Mouse (Mus musculus) olfactory bulb, adult 2 months (tissue): ENCODE measurements around the gene Qdpr. TPM values are rescaled to one million over a fixed set of nuclear protein-coding genes. Genes with fewer than 3 reads are reported as not detected.

Experiments used
- H3K27ac ChIP-seq: fragments of 200-500 bp; 2 replicates; pipeline ENCODE4 v1.5.1; 2012; ENCODE audit warnings: low read depth, low read length; ENCODE audit not compliant: insufficient read depth
- H3K4me1 ChIP-seq: fragments of 200-500 bp; 2 replicates; pipeline ENCODE4 v1.6.1; 2012; ENCODE audit warnings: low read length; ENCODE audit not compliant: control insufficient read depth, insufficient read depth
- H3K4me3 ChIP-seq: fragments of 200-500 bp; 2 replicates; pipeline ENCODE4 v1.5.1; 2012; ENCODE audit warnings: mild to moderate bottlenecking, low read depth, low read length, moderate library complexity; ENCODE audit not compliant: insufficient read depth
- CTCF ChIP-seq: fragments of 200-500 bp; IDR thresholded peaks from 2 replicates; pipeline ENCODE4 v1.5.1; 2012; ENCODE audit warnings: low read depth, mild to moderate bottlenecking, low read length, moderate library complexity; ENCODE audit not compliant: insufficient read depth
- POLR2A ChIP-seq: fragments of 200-500 bp; IDR thresholded peaks from 2 replicates; pipeline ENCODE4 v1.6.1; 2012; ENCODE audit warnings: mild to moderate bottlenecking, low read depth, low read length, moderate library complexity; ENCODE audit not compliant: insufficient read depth
- WGBS: fragments of 180-500 bp; shearing (Covaris S2); methylation state at CpG from one replicate; pipeline ENCODE4 v1.1.7; 2018; 5-methylcytosine and 5-hydroxymethylcytosine counted together
- polyA plus RNA-seq: library from polyadenylated mRNA; stranded (reverse); fragments of >200 nt; gene quantifications from 2 replicates; pipeline ENCODE4 v1.2.4, GENCODE M21; 2012; ENCODE audit warnings: low replicate concordance; ENCODE audit not compliant: missing spikeins, insufficient read depth, insufficient read length

Gene Qdpr
- polyA plus RNA-seq, 1 experiment = not detected

DNA sequence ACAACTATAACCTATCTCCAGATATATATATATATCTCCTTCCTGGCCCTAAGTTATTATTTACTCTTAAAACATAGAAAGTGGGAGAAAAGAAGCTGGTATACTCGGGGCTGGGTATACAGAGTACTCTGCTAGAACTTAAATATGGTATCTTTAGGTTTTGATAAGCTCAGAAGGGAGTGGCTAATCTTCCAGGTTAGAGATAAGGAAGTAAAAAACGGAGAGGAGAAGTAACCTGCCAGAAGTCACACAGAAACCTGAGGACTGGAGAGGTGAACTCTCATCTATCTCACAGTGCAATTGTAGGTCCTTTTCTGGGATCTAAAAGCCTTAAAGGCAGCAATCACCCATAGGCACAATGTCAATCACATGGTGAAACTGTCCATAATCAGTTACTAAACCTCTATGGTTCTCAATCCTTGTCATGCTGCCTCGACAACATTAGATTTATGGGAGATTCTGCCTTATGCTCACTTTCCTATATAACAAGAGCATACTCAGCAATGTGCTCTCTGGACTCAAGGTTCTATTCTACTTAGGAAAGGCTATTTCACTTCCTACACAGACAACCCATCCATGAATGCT, 32.1 kb downstream of the Qdpr start:
- no peaks in the 10 kb centered on the region for H3K4me1 ChIP-seq
- 85% methylated on average over 3 of the region's 3 CpGs for WGBS
- no peak overlapping the region for H3K4me3 ChIP-seq
- no peak overlapping the region for H3K27ac ChIP-seq
- TF ChIP-seq POLR2A (no peak), CTCF (no peak)

DNA sequence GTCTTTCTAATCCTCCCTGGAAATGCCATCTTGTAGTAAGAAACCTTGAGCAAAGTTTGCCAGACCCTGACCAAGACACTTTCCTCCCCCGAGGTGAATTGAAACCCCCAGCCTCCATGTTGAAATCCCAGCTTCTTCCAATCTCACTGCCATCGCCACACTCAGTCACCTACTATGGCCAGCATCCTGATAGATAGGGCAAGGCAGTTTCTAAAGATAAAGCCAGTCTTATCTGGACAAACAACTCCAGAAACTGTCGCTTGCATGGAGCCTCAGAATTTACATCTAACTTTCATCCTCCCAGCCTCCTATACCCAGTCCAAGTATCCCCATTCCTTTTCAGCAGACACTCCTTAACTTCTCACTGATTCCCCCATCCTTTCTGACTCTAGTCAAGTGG, 33.6 kb downstream of the Qdpr start:
- WGBS = 90% methylated on average over 3 of the region's 3 CpGs
- TF ChIP-seq POLR2A (no peak), CTCF (no peak)

DNA sequence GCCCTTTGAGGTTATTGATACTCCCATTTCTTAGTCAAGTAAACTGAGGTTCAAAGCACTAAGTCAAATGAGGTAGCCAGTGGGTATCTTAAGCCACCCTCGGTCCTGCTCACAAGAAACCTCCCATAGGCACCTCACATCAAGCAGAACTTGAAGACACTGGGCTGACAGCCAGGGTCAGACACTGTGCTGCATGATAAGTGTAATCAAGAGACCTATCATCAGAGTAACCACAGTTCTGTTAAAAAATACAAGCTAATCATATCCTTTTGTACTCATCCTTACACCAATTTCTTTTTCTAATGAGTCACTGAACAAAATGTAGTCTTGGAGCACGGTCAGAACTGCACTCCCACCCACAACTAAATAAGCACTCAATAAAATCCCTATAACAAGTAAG, 43.9 kb downstream of the Qdpr start:
- H3K4me3 ChIP-seq = no peak overlapping the region
- WGBS = 41% methylated on average over 2 of the region's 2 CpGs
- TF ChIP-seq POLR2A = no peak
- TF ChIP-seq CTCF = no peak
- no peaks in the 10 kb centered on the region for H3K4me1 ChIP-seq
- no peak overlapping the region for H3K27ac ChIP-seq

More for the DNA sequence above, 33.6 kb downstream of the Qdpr start:
- no peaks in the 10 kb centered on the region for H3K4me1 ChIP-seq
- H3K4me3 ChIP-seq = no peak overlapping the region
- no peak overlapping the region for H3K27ac ChIP-seq

DNA sequence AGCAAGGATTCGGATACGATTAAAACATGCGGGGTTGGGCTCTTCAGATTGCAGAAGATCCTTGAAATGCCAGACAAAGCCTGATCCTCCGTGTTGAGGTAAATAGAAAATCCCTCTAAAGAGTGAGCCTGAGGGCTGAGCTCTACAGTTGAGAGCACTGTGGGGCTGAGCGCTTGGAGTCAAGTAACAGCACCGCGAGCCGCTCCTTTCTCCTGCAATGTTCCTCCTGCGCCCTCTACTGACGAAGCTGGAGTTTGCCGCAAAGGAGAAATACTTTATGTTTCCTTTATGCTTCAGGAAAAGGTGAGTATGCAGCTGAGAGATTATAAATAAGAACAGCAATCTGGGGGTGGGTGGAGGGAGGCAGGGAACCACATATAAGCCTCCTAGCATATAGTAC, 47.4 kb downstream of the Qdpr start:
- 16% methylated on average over 11 of the region's 11 CpGs for WGBS
- Histone ChIP-seq H3K4me1 (no peaks in the 10 kb centered on the region), H3K4me3 (no peak overlapping the region), H3K27ac (no peak overlapping the region)
- TF ChIP-seq POLR2A (no peak), CTCF (peak; percentile 84)

DNA sequence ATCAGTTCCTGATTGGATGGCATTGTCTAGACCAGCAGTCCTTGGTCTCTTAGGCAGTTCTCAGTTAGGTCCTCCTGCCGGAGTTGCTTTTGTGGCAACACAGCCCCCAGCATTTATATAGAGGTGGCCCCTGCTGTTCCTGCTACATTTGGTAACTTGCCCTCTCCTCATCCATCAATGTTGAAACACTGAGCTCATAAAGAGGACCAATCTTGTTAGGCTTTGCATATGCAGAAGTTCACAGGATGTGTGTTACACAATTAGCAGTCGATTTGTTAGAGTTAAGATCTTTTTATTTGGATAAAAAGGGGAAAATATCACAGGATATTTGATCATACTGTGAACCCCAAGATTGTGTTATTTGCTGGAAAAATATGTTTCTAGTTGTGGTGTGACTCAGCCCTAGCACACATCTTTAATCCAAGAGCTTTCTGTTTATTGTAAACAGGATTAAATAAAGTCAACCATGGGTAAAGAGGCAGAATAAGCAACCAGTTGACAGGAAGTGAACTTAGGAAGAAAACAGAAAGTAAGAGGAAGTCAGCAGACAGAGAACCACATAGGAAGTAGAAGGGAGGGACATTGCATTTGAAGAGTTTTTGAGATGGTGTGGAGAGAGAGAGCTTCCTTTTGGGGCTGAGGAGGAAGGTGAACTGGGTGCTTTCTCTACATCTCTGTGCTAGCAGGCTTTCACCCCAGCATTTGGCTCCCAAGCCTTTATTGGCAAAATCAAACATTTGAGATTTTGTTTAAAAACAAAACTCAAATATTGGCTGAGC, 65.8 kb downstream of the Qdpr start:
- H3K4me1 ChIP-seq = no peaks in the 10 kb centered on the region
- no peak overlapping the region for H3K27ac ChIP-seq
- 68% methylated on average over 2 of the region's 2 CpGs for WGBS
- TF ChIP-seq CTCF (no peak), POLR2A (no peak)
- H3K4me3 ChIP-seq = no peak overlapping the region

Other genes with a start within 250 kb of the Qdpr start
- not detected in 2 replicates for gene Clrn2, start 3.5 kb upstream of the Qdpr start, polyA plus RNA-seq
- gene Lap3, start 43.1 kb upstream of the Qdpr start, polyA plus RNA-seq = not detected in 2 replicates
- gene Med28, start 70.0 kb upstream of the Qdpr start, polyA plus RNA-seq = not detected in 2 replicates
- not detected in 2 replicates for gene Fam184b, start 189.4 kb upstream of the Qdpr start, polyA plus RNA-seq
- not detected in 2 replicates for gene Ncapg, start 219.7 kb upstream of the Qdpr start, polyA plus RNA-seq